Mouse (Mus musculus) liver, adult (tissue): ENCODE data around the gene Tnfsf4.

Experiments used
- GATA4 ChIP-seq: IDR thresholded peaks from 2 replicates; pipeline ENCODE4 v1.6.1; 2014; ENCODE audit warnings: mild to moderate bottlenecking, low read length; ENCODE audit not compliant: insufficient replicate concordance

Gene Tnfsf4

GRCm38 (mm10) chr1:161426277-161427056, 31.3 kb downstream of the Tnfsf4 start:
- TF ChIP-seq GATA4 = no peak

DNA sequence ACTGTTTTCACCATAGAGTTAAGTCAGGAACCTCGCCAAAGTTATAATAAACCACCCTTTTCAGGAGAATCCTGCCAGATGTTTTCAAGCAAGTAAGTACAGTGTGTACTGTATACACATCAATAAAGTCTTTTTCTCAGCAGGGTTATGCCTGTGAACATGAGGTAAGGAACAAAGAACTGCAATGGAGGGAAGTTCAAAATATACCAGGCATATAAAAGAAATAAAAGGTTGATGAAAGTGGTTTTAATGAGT, 31.8 kb downstream of the Tnfsf4 start:
- no peak for TF ChIP-seq GATA4

DNA sequence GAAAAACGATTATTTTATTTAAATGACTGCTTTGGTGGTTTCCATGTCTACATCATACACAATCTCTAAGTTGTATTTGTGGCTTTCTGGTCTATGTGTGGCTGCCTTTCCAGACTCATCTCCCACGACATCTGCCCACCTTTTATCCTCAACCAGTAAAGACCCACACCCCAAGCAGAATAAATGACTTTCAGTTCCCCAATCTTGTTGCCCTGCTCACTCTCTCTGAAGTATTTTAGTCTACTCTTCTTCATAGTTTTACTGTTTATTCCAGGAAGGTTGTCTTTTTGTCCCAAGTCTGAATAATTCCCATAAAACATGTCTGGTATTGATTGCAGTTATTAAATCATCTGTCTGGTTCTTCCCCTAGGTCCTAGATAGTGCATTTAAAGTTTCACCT, 40.6 kb downstream of the Tnfsf4 start:
- no peak for TF ChIP-seq GATA4

GRCm38 (mm10) chr1:161436503-161436902, 41.3 kb downstream of the Tnfsf4 start:
- TF ChIP-seq GATA4 = no peak

GRCm38 (mm10) chr1:161444858-161445257, 49.6 kb downstream of the Tnfsf4 start:
- no peak for TF ChIP-seq GATA4

GRCm38 (mm10) chr1:161451683-161452245, 56.6 kb downstream of the Tnfsf4 start:
- no peak for TF ChIP-seq GATA4

GRCm38 (mm10) chr1:161452250-161452649, 57.0 kb downstream of the Tnfsf4 start:
- no peak for TF ChIP-seq GATA4

DNA sequence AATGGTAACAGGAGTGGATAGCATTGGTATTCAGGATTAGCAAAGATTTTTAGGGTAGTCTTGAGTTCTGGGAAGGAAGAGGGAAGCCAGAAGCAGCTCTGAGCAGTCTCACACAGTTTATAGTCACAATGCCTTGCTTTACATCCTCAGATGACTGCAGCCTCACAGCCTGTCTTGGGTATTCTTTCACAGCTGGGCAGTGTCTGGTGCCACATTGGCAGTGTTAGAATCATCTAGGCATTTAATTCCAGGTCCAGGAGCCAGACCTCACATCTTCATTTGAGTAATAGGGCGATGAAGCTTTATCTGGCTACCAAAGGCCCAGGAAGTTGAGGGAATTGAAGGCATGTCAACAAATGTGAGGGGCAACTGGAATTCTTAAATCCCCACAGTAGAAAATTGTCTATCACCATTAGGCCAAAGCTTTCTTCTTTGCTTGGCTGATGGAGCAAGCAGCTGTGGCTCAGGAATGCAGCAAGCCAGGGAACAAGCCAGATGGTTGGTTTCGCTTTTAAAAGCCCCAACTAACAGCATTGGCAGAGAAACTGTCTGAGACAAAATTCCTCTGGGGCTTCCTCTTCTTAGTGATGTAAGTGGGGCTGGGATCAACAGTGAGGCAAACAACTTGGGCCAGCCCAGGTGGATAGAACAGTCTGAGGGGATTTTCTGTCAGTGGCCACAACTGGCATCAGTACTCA, 68.3 kb downstream of the Tnfsf4 start:
- TF ChIP-seq GATA4 = no peak
